ENCODE assay signal across 10 mouse cellular contexts in genomic region chr1:170424258-170424889, GRCm38 (mm10).
A peak's percentile ranks its signal among the peaks of the same experiment; 100 is the strongest.
DNase-seq lines count a peak whose midpoint lies in the region; ATAC-seq and TF ChIP-seq lines count a peak whose summit lies in the region.
"Had no signal": no experiment of that assay in that cellular context is flagged by ENCODE, and none has a peak within 500 bp of the region (broad histone marks: within the 10 kb centered on the region; RNA-seq: fewer than 3 reads in every experiment).

No protein-coding gene starts in this region.

- no peaks in the 10 kb centered on the region for H3K9me3 ChIP-seq in hindbrain, embryonic 11.5 days (ENCODE audit: control insufficient read depth, low read length)
- H3K9me3 ChIP-seq in midbrain, embryonic 16.5 days (replicated peaks; ENCODE audit: control insufficient read depth, low read length, poor library complexity, severe bottlenecking) = no peaks in the 10 kb centered on the region
- H3K9me3 ChIP-seq in liver, postnatal 0 days (ENCODE audit: low read length) = no peaks in the 10 kb centered on the region

- TF ChIP-seq CTCF in brain, embryonic 14.5 days (IDR thresholded peaks at IDR 0.05; ENCODE audit: borderline replicate concordance, extremely low read depth, insufficient read depth, insufficient read length) = no peak
- TF ChIP-seq CTCF in cortical plate, adult 2 months (IDR thresholded peaks at IDR 0.05; ENCODE audit: extremely low read depth, insufficient read depth, low read length) = no peak
- no peak for TF ChIP-seq CTCF in liver, postnatal 0 days (IDR thresholded peaks at IDR 0.05; ENCODE audit: low read depth)

- no peak for TF ChIP-seq EP300 in liver, postnatal 0 days (IDR thresholded peaks at IDR 0.05; ENCODE audit: low read depth)

- no peak overlapping the region for H3K4me2 ChIP-seq in hindbrain, embryonic 11.5 days (replicated peaks; ENCODE audit: low read depth, low read length)
- H3K4me2 ChIP-seq in midbrain, embryonic 16.5 days (ENCODE audit: low read length) = peak overlapping the region; percentile 21; the same call in 1 of the 2 replicates
- no peak overlapping the region for H3K4me2 ChIP-seq in liver, postnatal 0 days (ENCODE audit: low read depth, low read length)
- H3K4me2 ChIP-seq: lung, embryonic 14.5 days had no signal

- H3K4me3 ChIP-seq in cortical plate, adult 2 months (ENCODE audit: insufficient read depth, low read length) = no peak overlapping the region
- H3K4me3 ChIP-seq in hindbrain, embryonic 11.5 days (ENCODE audit: low read depth, low read length) = no peak overlapping the region
- H3K4me3 ChIP-seq in midbrain, embryonic 16.5 days (ENCODE audit: low read depth, low read length) = no peak overlapping the region
- no peak overlapping the region for H3K4me3 ChIP-seq in liver, postnatal 0 days (ENCODE audit: low read depth, low read length)

- WGBS in hindbrain, embryonic 11.5 days = 45% methylated on average over 10 of the region's 10 CpGs
- WGBS in midbrain, embryonic 16.5 days = 16% methylated on average over 10 of the region's 10 CpGs
- 83% methylated on average over 10 of the region's 10 CpGs for WGBS in liver, postnatal 0 days (ENCODE audit: insufficient replicate concordance)

- peak; percentile 92 for ATAC-seq in hindbrain, embryonic 11.5 days (ENCODE audit: low FRiP score)
- ATAC-seq in midbrain, embryonic 16.5 days = peak; percentile 88
- no peak for ATAC-seq in liver, postnatal 0 days

- no peak overlapping the region for H3K9ac ChIP-seq in hindbrain, embryonic 11.5 days (ENCODE audit: low read depth, low read length)
- H3K9ac ChIP-seq in midbrain, embryonic 16.5 days (ENCODE audit: low read depth, low read length) = no peak overlapping the region
- H3K9ac ChIP-seq in liver, postnatal 0 days (replicated peaks) = no peak overlapping the region
- H3K9ac ChIP-seq: lung, embryonic 14.5 days had no signal

- H3K27ac ChIP-seq in cortical plate, adult 2 months (ENCODE audit: insufficient read depth, low read length) = 0 out of 2 replicates have a peak overlapping the region, but pooled peaks have one; percentile 45
- H3K27ac ChIP-seq in hindbrain, embryonic 11.5 days (ENCODE audit: low read depth, low read length) = peak overlapping the region; percentile 42; the same call in 1 of the 2 replicates
- H3K27ac ChIP-seq in midbrain, embryonic 16.5 days (ENCODE audit: low read length) = peak overlapping the region; percentile 60
- no peak overlapping the region for H3K27ac ChIP-seq in liver, postnatal 0 days (ENCODE audit: low read depth)

- H3K27me3 ChIP-seq in hindbrain, embryonic 11.5 days (ENCODE audit: control insufficient read depth, insufficient read depth, low read length) = no peaks in the 10 kb centered on the region
- H3K27me3 ChIP-seq in midbrain, embryonic 16.5 days (ENCODE audit: control insufficient read depth, insufficient read depth, low read depth, low read length) = no peaks in the 10 kb centered on the region
- H3K27me3 ChIP-seq in liver, postnatal 0 days (ENCODE audit: insufficient read depth, low read length) = no peaks in the 10 kb centered on the region

- no peak for TF ChIP-seq POLR2A in brain, embryonic 14.5 days (IDR thresholded peaks at IDR 0.05; ENCODE audit: borderline replicate concordance, extremely low read depth, insufficient read depth, insufficient read length, poor library complexity, severe bottlenecking)
- no peak for TF ChIP-seq POLR2A in cortical plate, adult 2 months (IDR thresholded peaks at IDR 0.05; ENCODE audit: extremely low read depth, insufficient read depth, low read length)

- no peaks in the 10 kb centered on the region for H3K36me3 ChIP-seq in hindbrain, embryonic 11.5 days (ENCODE audit: control insufficient read depth, insufficient read depth, low read length)
- H3K36me3 ChIP-seq in midbrain, embryonic 16.5 days (ENCODE audit: control insufficient read depth, insufficient read depth, low read length) = no peaks in the 10 kb centered on the region
- H3K36me3 ChIP-seq in liver, postnatal 0 days (replicated peaks; ENCODE audit: insufficient read depth, low read length) = no peaks in the 10 kb centered on the region

- peak; percentile 91 for DNase-seq in brain, embryonic 14.5 days (ENCODE audit: low read depth)
- DNase-seq in hindbrain, embryonic 11.5 days (ENCODE audit: low spot score) = peak; percentile 68
- DNase-seq in frontal cortex, adult 2 months (ENCODE audit: extremely low spot score in 1 of 2, low spot score in 1 of 2) = no peak
- no peak for DNase-seq in thymus, postnatal 25 days
- no peak for DNase-seq in spleen, postnatal 36 days (ENCODE audit: low spot score in 2 of 2)
- DNase-seq in liver, postnatal 0 days = no peak
- DNase-seq: gastrocnemius, postnatal 36 days; lung, embryonic 14.5 days had no signal

- peaks cover 7% of the 10 kb centered on the region for H3K4me1 ChIP-seq in cortical plate, adult 2 months (ENCODE audit: control insufficient read depth, insufficient read depth, low read length)
- H3K4me1 ChIP-seq in hindbrain, embryonic 11.5 days (replicated peaks; ENCODE audit: control insufficient read depth, insufficient read depth, low read length) = 0 out of 2 replicates have a peak, but pooled peaks cover 4% of the 10 kb centered on the region
- H3K4me1 ChIP-seq in midbrain, embryonic 16.5 days (ENCODE audit: control insufficient read depth, insufficient read depth, low read length) = peaks cover 14% of the 10 kb centered on the region
- peaks cover 15% of the 10 kb centered on the region for H3K4me1 ChIP-seq in liver, postnatal 0 days (ENCODE audit: insufficient read depth)

Comparison
In these comparisons a context has a peak if more than half of its experiments do, and no peak if none do; other contexts are left out.
1. DNase-seq: peak in brain, embryonic 14.5 days (single experiment) and hindbrain, embryonic 11.5 days (single experiment); none in frontal cortex, adult 2 months (0 of 2), thymus, postnatal 25 days (single experiment), spleen, postnatal 36 days (0 of 2) and liver, postnatal 0 days (single experiment).